Mouse (Mus musculus) CD4-positive naive resting alpha-beta T cell, adult 76 days (primary cell): ENCODE results near the gene Lce1i. TPM values are rescaled to one million over a fixed set of nuclear protein-coding genes. Genes with fewer than 3 reads are reported as not detected.

Source experiments
- total RNA-seq: library from RNA; stranded (reverse); gene quantifications from one replicate; pipeline ENCODE4 v1.2.4, GENCODE M21; 2023

Gene Lce1i
- not detected for total RNA-seq

GRCm38 (mm10) chr3:92778799-92779198 is at the start of gene Lce1i:
Gene Lce1i, minus strand, starts transcription at chr3:92778899.

GRCm38 (mm10) chr3:92827108-92827507 is 48.4 kb upstream of the Lce1i start, which contains the start of gene Kprp:
Gene Kprp, minus strand, starts transcription at chr3:92827247.

GRCm38 (mm10) chr3:92807791-92808190 is 29.1 kb upstream of the Lce1i start, which contains the start of gene Lce1k:
Gene Lce1k, minus strand, starts transcription at chr3:92807891.

GRCm38 (mm10) chr3:92790414-92790813 is 11.7 kb upstream of the Lce1i start, which contains the start of gene Lce1j:
Gene Lce1j, minus strand, starts transcription at chr3:92790514.

GRCm38 (mm10) chr3:92764965-92765364 is 13.7 kb downstream of the Lce1i start, which contains the start of gene Lce1h:
Gene Lce1h, minus strand, starts transcription at chr3:92765065.

GRCm38 (mm10) chr3:92752238-92752637 is 26.5 kb downstream of the Lce1i start, which contains the start of gene Lce1g:
Gene Lce1g, minus strand, starts transcription at chr3:92752338.

GRCm38 (mm10) chr3:92738996-92739395 is 39.7 kb downstream of the Lce1i start, which contains the start of gene Gm38119:
Gene Gm38119, minus strand, starts transcription at chr3:92739096.

Other genes with a start within 250 kb of the Lce1i start
- gene 2310046K23Rik, start 244.4 kb downstream of the Lce1i start, total RNA-seq = not detected
- gene Ivl, start 205.2 kb downstream of the Lce1i start, total RNA-seq = not detected
- gene Smcp, start 189.9 kb downstream of the Lce1i start, total RNA-seq = not detected
- not detected for gene 2210017I01Rik, start 171.4 kb downstream of the Lce1i start, total RNA-seq
- gene Lce6a, start 157.2 kb downstream of the Lce1i start, total RNA-seq = not detected
- not detected for gene Lce1a1, start 130.6 kb downstream of the Lce1i start, total RNA-seq
- not detected for gene Lce1b, start 122.0 kb downstream of the Lce1i start, total RNA-seq
- not detected for gene Lce1a2, start 108.6 kb downstream of the Lce1i start, total RNA-seq
- not detected for gene Lce1c, start 99.7 kb downstream of the Lce1i start, total RNA-seq
- not detected for gene Lce1d, start 91.7 kb downstream of the Lce1i start, total RNA-seq
- gene Lce1e, start 69.8 kb downstream of the Lce1i start, total RNA-seq = not detected
- not detected for gene Lce1f, start 58.5 kb downstream of the Lce1i start, total RNA-seq
- gene Gm38119, start 39.8 kb downstream of the Lce1i start, total RNA-seq = not detected
- gene Lce1g, start 26.6 kb downstream of the Lce1i start, total RNA-seq = not detected
- not detected for gene Lce1h, start 13.8 kb downstream of the Lce1i start, total RNA-seq
- not detected for gene Lce1j, start 11.6 kb upstream of the Lce1i start, total RNA-seq
- gene Lce1k, start 29.0 kb upstream of the Lce1i start, total RNA-seq = not detected
- not detected for gene Kprp, start 48.3 kb upstream of the Lce1i start, total RNA-seq
- not detected for gene Lce1l, start 72.4 kb upstream of the Lce1i start, total RNA-seq
- not detected for gene 2310050C09Rik, start 91.3 kb upstream of the Lce1i start, total RNA-seq
- gene Lce3a, start 147.3 kb upstream of the Lce1i start, total RNA-seq = not detected
- not detected for gene Lce3b, start 154.1 kb upstream of the Lce1i start, total RNA-seq
- not detected for gene Lce3c, start 165.6 kb upstream of the Lce1i start, total RNA-seq
- not detected for gene Lce3d, start 178.5 kb upstream of the Lce1i start, total RNA-seq
- not detected for gene Lce3e, start 188.2 kb upstream of the Lce1i start, total RNA-seq
- gene Lce3f, start 213.3 kb upstream of the Lce1i start, total RNA-seq = not detected
- not detected for gene Crct1, start 236.8 kb upstream of the Lce1i start, total RNA-seq
- gene Lce1m, start 240.2 kb upstream of the Lce1i start, total RNA-seq = not detected